Mouse (Mus musculus) heart, embryonic 13.5 days (tissue): ENCODE measurements around the gene Sh3bp5l. TPM values are rescaled to one million over a fixed set of nuclear protein-coding genes. Genes with fewer than 3 reads are reported as not detected.
"Not testable (repeated sequence)": the region's sequence is repeated elsewhere in the genome, so short reads cannot be mapped to it uniquely, and the experiment has no call there.

ENCODE experiments used
- ATAC-seq: fragments of 200-750 bp; cut with Nextera tagmentation; 2 replicates; pipeline ENCODE4 v1.8.0; 2017; ENCODE audit warnings: moderate TSS enrichment; ENCODE audit not compliant: insufficient number of reproducible peaks, low FRiP score, low TSS enrichment; ENCODE audit errors: extremely low read depth
- H3K27ac ChIP-seq: fragments of 300-500 bp; sonication (generic); replicated peaks from 2 replicates; pipeline ENCODE4 v1.5.1; 2015; ENCODE audit warnings: moderate library complexity, mild to moderate bottlenecking, inconsistent platforms
- H3K27me3 ChIP-seq: fragments of 300-500 bp; sonication (generic); replicated peaks from 2 replicates; pipeline ENCODE4 v1.6.1; 2015; ENCODE audit warnings: mild to moderate bottlenecking, inconsistent platforms
- H3K36me3 ChIP-seq: fragments of 300-500 bp; sonication (generic); 2 replicates; pipeline ENCODE4 v1.6.1; 2015; ENCODE audit warnings: mild to moderate bottlenecking, inconsistent platforms
- H3K4me1 ChIP-seq: fragments of 300-500 bp; sonication (generic); 2 replicates; pipeline ENCODE4 v1.6.1; 2015; ENCODE audit warnings: inconsistent platforms
- H3K4me2 ChIP-seq: fragments of 300-500 bp; sonication (generic); 2 replicates; pipeline ENCODE4 v1.6.1; 2015; ENCODE audit warnings: inconsistent platforms, mild to moderate bottlenecking, moderate library complexity
- H3K4me3 ChIP-seq: fragments of 300-500 bp; sonication (generic); 2 replicates; pipeline ENCODE4 v1.5.1; 2015; ENCODE audit warnings: moderate library complexity, mild to moderate bottlenecking, inconsistent platforms
- H3K9ac ChIP-seq: fragments of 300-500 bp; sonication (generic); 2 replicates; pipeline ENCODE4 v1.6.1; 2015; ENCODE audit warnings: inconsistent platforms, mild to moderate bottlenecking, moderate library complexity
- H3K9me3 ChIP-seq: fragments of 300-500 bp; sonication (generic); 2 replicates; pipeline ENCODE4 v1.6.1; 2016; ENCODE audit warnings: inconsistent platforms
- WGBS: fragments of 180-500 bp; shearing (Covaris S2); methylation state at CpG from one replicate; pipeline ENCODE4 v1.1.7; 2015; ENCODE audit warnings: mixed read lengths; 5-methylcytosine and 5-hydroxymethylcytosine counted together
- polyA plus RNA-seq: library from polyadenylated mRNA; unstranded; fragments of >200 nt; fragmentation: Nextera tagmentation; extraction: Ambion mirVana; gene quantifications from 2 replicates; pipeline ENCODE4 v1.2.1, GENCODE M21; 2015

Sh3bp5l gene
- polyA plus RNA-seq, 1 experiment from 2014 or later: 24.0 TPM

DNA sequence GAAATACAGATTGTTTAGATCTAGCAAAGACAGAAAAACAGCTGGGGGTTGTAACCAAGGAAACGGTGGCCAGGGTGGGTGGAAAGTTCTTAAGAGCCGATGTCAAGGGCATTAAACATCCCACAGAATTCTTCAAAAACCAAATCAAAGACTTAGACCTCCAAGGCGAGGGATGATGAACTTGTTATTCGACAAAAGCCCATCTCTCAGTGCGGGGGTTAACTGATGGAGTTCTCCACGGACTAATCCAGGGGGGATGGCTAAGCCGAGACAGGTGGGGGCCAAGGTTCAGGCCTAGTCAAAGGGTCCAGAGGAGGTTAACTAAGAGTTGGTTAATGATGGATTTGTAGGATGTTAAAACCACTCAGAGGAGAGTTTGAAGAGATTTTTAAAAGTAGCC is 26.9 kb upstream of the Sh3bp5l start:
- H3K9me3 ChIP-seq: no peaks in the 10 kb centered on the region
- ATAC-seq: no peak
- no peak overlapping the region for H3K27ac ChIP-seq
- peaks cover 22% of the 10 kb centered on the region for H3K4me1 ChIP-seq
- H3K9ac ChIP-seq: peak overlapping the region; percentile 45
- WGBS: 37% methylated on average over 7 of the region's 7 CpGs
- no peaks in the 10 kb centered on the region for H3K27me3 ChIP-seq
- peak overlapping the region; percentile 76 for H3K4me3 ChIP-seq
- H3K36me3 ChIP-seq: no peaks in the 10 kb centered on the region
- peak overlapping the region; percentile 74 for H3K4me2 ChIP-seq

DNA sequence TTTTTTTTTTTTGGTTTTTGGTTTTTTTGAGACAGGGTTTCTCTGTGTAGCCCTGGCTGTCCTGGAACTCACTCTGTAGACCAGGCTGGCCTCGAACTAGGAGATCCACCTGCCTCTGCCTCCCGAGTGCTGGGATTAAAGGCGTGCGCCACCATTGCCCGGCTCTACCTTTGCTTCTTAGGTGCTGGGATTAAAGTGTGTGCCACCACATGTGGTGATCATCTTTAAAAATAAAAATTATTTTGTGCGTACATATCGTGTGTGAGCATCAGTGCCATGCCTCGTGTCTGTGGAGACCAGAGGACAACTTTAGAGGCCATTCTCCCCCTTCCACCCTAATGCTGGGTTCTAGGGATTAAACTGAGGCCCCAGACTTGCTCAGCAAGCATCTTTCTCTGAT is 25.2 kb upstream of the Sh3bp5l start:
- not testable (repeated sequence) for H3K9ac ChIP-seq, ATAC-seq, H3K4me2 ChIP-seq, H3K9me3 ChIP-seq, H3K27ac ChIP-seq, H3K4me3 ChIP-seq, H3K36me3 ChIP-seq, H3K27me3 ChIP-seq
- H3K4me1 ChIP-seq: peaks cover 22% of the 10 kb centered on the region
- 88% methylated on average over 8 of the region's 8 CpGs for WGBS

DNA sequence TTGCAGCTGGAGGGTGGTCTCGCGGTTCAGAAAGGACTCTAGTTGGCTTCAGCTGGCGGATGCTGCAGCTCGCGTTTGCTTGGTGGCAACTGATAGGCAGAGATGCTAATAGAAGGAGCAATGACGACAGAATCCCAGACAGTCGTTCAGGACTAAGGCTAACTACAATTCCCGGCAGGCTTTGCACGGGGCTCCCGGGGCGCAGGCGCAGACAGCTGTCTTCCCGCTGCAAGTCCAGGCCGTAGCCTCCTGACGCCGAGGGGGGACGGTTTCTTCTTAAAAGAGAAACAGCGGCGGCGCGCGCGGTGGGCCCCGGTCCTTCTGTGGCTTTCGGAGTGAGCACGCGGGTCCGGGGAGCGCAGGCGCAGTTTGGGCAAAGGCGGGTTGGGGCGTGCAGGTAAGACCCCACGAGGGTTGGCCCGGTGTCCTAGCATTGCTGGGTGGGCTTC is 23.6 kb upstream of the Sh3bp5l start, which contains the start of gene Zfp692:
Gene Zfp692, plus strand, starts transcription at position 210 of the 449 bp plus-strand sequence.
- WGBS: under 1% methylated on average over 34 of the region's 34 CpGs
- Histone ChIP-seq H3K27me3 (no peaks in the 10 kb centered on the region), H3K4me2 (peak within 1 kb of the TSS; percentile 79), H3K27ac (peak within 1 kb of the TSS; percentile 28; the same call in 1 of the 2 replicates), H3K9ac (peak within 1 kb of the TSS; percentile 82), H3K36me3 (peaks cover 15% of the 10 kb centered on the region; the same call in 1 of the 2 replicates), H3K4me3 (peak within 1 kb of the TSS; percentile 66), H3K9me3 (no peaks in the 10 kb centered on the region), H3K4me1 (peaks cover 16% of the 10 kb centered on the region)
- ATAC-seq: peak; percentile 52; the same call in 1 of the 2 replicates

DNA sequence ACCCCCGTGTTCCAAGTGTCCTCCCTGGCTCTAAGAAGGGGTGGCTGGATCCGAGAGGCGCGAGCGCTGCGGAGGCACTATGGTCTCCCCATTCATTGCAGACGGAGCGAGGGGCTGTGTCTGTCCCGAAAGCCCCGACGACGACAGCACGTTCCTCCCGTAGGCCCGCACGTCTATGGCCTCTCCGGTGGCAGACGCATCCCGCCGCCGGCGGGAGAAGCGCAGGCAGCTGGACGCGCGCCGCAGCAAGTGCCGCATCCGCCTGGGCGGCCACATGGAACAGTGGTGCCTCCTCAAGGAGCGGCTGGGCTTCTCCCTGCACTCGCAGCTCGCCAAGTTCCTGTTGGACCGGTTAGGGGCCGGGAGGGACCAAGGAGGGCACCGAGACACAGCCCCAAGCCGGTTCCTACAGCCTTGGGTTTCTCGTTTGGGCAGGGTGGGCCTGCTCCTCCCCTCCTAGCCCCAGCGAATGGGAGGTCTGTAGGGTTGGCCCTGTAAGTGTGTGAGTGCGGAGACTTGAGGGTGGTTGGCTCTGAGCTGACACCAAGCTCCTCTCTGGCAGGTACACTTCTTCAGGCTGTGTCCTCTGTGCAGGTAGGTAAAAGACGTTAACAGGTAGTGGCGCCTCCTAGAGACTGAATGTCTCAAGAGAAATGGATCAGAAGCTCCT is 23.0 kb upstream of the Sh3bp5l start:
- Histone ChIP-seq H3K4me1 (peaks cover 16% of the 10 kb centered on the region), H3K9me3 (no peaks in the 10 kb centered on the region), H3K4me3 (peak overlapping the region; percentile 66), H3K4me2 (peak overlapping the region; percentile 79), H3K27me3 (no peaks in the 10 kb centered on the region), H3K27ac (peak overlapping the region; percentile 28; the same call in 1 of the 2 replicates), H3K9ac (peak overlapping the region; percentile 82), H3K36me3 (peaks cover 15% of the 10 kb centered on the region; the same call in 1 of the 2 replicates)
- WGBS: 1% methylated on average over 42 of the region's 42 CpGs
- ATAC-seq: peak; percentile 34; the same call in 1 of the 2 replicates

DNA sequence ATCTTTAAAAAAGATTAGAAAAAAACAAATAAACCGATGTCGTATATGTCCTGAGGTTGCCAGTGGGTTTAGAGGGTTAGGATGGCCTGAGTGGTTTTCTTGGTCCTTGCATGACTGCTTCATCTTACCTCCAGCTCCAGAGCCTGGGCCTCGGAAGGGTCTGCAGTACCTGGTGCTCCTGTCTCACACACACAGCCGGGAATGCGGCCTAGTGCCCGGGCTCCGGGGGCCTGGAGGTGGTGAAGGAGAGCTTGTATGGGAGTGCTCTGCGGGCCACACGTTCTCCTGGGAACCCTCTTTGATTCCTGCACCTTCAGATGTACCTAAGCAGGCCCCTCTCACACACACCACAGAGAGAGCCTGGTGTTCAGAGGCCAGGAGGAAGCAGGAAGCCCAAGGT is 21.9 kb upstream of the Sh3bp5l start:
- no peak overlapping the region for H3K4me3 ChIP-seq
- no peaks in the 10 kb centered on the region for H3K9me3 ChIP-seq
- no peak overlapping the region for H3K27ac ChIP-seq
- peaks cover 15% of the 10 kb centered on the region for H3K36me3 ChIP-seq
- H3K4me1 ChIP-seq: peaks cover 13% of the 10 kb centered on the region
- no peak for ATAC-seq
- no peak overlapping the region for H3K9ac ChIP-seq
- WGBS: 90% methylated on average over 9 of the region's 9 CpGs
- no peaks in the 10 kb centered on the region for H3K27me3 ChIP-seq
- no peak overlapping the region for H3K4me2 ChIP-seq

DNA sequence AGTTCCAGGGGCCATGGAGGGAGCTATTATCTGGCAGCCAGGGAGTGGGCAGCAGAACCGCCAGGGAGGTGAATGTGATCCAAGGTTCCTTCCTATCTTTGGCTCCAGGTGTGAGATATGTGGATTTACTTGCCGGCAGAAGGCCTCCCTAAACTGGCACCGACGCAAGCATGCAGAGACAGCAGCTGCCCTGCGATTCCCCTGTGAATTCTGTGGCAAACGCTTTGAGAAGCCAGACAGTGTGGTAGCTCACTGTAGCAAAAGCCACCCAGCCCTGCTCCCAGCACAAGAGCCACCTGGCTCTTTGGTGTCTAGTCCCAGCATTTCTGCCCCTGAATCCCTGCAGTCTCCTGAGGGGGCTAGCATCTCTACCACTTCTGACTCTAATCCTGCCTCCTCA is 16.5 kb upstream of the Sh3bp5l start:
- ATAC-seq: no peak
- Histone ChIP-seq H3K27ac (no peak overlapping the region), H3K4me3 (no peak overlapping the region), H3K36me3 (peaks cover 68% of the 10 kb centered on the region), H3K4me1 (0 out of 2 replicates have a peak, but pooled peaks cover 6% of the 10 kb centered on the region), H3K9me3 (no peaks in the 10 kb centered on the region), H3K27me3 (no peaks in the 10 kb centered on the region), H3K4me2 (no peak overlapping the region), H3K9ac (no peak overlapping the region)
- WGBS: 61% methylated on average over 6 of the region's 6 CpGs

DNA sequence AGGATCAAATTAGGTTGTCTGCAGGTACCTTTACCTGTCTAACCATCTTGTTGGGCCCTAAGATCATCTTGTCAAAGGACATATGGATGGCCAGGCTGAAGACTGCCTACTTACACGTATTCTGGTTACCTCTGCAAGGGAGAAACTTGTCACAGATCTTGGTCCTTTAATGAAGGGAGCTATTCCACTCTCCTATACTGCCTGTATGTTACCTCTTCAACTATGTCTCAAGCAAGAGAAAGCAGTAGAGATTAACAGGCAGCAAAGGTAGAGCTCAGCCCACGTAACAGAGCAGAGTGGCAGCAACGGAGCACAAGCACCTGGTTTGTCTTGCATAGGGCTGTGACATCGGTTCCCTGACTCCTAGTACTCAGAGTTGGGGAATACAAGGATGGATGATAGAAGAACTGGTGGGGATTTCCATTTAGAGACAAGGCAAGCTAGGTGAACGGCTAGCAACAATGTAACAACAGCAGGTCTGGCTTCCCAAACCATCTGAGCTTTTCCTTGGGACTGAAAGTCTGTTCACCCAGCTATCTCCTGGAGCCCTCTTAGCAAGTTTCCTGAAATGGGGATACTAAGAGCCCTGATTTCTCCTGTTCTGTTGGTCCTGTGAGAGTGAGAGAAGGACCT is 14.9 kb upstream of the Sh3bp5l start:
- no peaks in the 10 kb centered on the region for H3K27me3 ChIP-seq
- H3K36me3 ChIP-seq: peaks cover 78% of the 10 kb centered on the region
- no peak overlapping the region for H3K4me3 ChIP-seq
- no peaks in the 10 kb centered on the region for H3K9me3 ChIP-seq
- no peak for ATAC-seq
- no peak overlapping the region for H3K27ac ChIP-seq
- no peak overlapping the region for H3K9ac ChIP-seq
- no peak overlapping the region for H3K4me2 ChIP-seq
- H3K4me1 ChIP-seq: 0 out of 2 replicates have a peak, but pooled peaks cover 11% of the 10 kb centered on the region
- 90% methylated on average over 5 of the region's 5 CpGs for WGBS

DNA sequence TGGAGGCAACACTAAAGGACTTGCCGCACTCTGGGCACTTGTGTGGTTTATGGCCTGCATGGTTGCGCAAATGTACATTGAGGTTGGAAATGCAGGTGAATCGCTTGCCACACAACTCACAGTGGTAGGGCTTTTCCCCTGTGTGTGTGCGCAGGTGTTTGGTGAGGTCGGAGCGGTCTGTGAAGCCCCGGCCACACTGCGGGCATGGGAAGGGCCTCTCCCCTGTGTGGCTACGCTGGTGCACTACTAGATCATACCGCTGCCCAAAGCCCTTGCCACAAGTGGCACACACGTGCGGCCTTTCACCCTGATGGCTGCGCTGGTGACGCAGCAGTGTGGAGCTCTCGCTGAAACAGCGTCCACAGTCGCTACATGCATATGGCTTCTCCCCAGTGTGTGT is 14.2 kb upstream of the Sh3bp5l start:
- Histone ChIP-seq H3K36me3 (peaks cover 73% of the 10 kb centered on the region), H3K4me3 (no peak overlapping the region), H3K9ac (no peak overlapping the region), H3K27me3 (no peaks in the 10 kb centered on the region), H3K9me3 (no peaks in the 10 kb centered on the region), H3K27ac (no peak overlapping the region), H3K4me2 (no peak overlapping the region), H3K4me1 (peaks cover 12% of the 10 kb centered on the region; the same call in 1 of the 2 replicates)
- WGBS: 71% methylated on average over 17 of the region's 17 CpGs
- ATAC-seq: no peak

DNA sequence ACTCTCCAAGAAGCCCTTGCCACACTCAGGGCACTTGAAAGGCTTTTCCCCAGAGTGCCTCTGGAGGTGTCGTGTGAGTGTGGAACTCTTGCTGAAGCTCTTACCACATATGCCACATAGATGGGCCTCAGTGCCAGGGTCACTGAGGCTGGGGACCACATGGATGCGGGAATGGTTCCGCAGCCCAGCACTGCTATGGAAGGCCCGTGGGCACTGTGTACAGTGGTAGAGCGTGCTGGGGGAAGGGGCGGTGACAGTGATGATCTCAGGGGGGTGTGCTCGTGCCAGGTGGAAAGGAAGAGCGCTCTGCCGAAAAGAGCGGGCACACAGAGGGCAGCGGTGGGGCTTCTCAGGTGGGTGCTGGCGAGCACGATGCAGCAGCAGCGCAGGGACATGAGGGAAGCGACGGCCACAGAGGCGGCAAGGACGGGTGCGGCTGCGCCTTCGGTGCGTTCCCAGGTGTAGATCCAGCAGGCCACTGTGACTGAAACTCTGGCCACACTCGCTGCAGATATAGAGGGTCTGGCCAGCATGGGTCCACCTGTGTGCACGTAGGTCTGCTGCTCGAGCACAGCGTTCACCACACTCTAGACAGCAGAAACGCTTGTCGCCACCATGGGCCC is 13.6 kb upstream of the Sh3bp5l start:
- 65% methylated on average over 28 of the region's 28 CpGs for WGBS
- Histone ChIP-seq H3K9ac (no peak overlapping the region), H3K9me3 (no peaks in the 10 kb centered on the region), H3K36me3 (peaks cover 69% of the 10 kb centered on the region), H3K4me3 (no peak overlapping the region), H3K4me2 (no peak overlapping the region), H3K4me1 (peaks cover 17% of the 10 kb centered on the region), H3K27ac (no peak overlapping the region), H3K27me3 (no peaks in the 10 kb centered on the region)
- no peak for ATAC-seq

DNA sequence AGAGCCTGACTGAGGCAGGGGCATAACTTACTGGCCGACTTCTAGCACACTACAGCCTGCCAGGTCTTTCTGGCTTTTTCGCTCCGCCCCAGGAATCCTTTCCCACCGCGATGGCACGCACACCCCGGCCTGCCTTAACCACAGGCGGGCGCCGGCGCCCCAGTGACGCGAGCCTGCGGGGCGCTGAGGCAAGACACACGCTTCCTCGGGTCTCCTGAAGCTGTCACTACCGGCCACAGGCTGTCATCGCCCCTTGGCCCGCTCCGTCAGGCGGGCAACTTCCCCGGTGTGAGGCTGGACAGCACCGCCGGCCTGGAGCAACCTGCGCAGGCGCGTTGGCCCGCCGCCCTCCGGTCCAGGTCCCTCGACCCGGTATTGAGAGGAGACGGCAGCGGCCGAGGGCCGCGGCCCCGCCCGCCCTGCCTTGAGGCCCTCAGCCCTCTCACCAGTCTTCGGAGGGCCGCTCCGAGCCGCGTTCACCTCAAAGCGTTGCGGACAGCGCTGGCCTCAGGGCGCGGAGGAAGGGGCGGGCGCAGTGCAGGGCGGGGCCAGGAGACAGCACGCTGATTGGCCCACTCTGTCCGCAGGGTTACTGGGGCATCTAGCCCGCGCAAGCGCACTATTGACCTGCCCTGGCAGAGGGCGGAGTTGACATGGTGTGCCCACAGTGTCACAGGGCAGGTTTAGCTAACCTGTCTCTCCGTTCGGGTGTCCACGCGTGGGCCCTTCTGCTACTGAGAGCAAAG is 7.5 kb upstream of the Sh3bp5l start:
- H3K4me2 ChIP-seq: peak overlapping the region; percentile 85
- peaks cover 42% of the 10 kb centered on the region for H3K36me3 ChIP-seq
- ATAC-seq: peak; percentile 99
- peak overlapping the region; percentile 89 for H3K9ac ChIP-seq
- H3K27me3 ChIP-seq: no peaks in the 10 kb centered on the region
- H3K4me1 ChIP-seq: peaks cover 26% of the 10 kb centered on the region
- H3K27ac ChIP-seq: peak overlapping the region; percentile 98
- WGBS: under 1% methylated on average over 62 of the region's 63 CpGs
- H3K4me3 ChIP-seq: peak overlapping the region; percentile 74
- H3K9me3 ChIP-seq: no peaks in the 10 kb centered on the region
